Mouse (Mus musculus): ENCODE measurements around the gene Ndst2. TPM values are rescaled to one million over a fixed set of nuclear protein-coding genes. Genes with fewer than 3 reads are reported as not detected.

Ndst2 gene
- polyA plus RNA-seq, 1 experiment from 2014 or later = 22.4 TPM

GRCm38 (mm10) chr14:20735892-20736390 is 1.6 kb upstream of the Ndst2 start:
- Histone ChIP-seq H3K4me3 (no peak overlapping the region), H3K4me1 (peaks cover 58% of the 10 kb centered on the region), H3K36me3 (peaks cover 53% of the 10 kb centered on the region), H3K9ac (no peak overlapping the region), H3K27me3 (replicated peaks) (no peaks in the 10 kb centered on the region), H3K9me3 (replicated peaks) (no peaks in the 10 kb centered on the region), H3K27ac (0 out of 2 replicates have a peak overlapping the region, but pooled peaks have one; percentile 94), H3K4me2 (no peak overlapping the region)
- no peak for ATAC-seq
- WGBS (ENCODE audit: insufficient replicate concordance) = 73% methylated on average over 13 of the region's 13 CpGs

- H3K4me3 ChIP-seq = peak overlapping the region; percentile 91; the same call in 1 of the 2 replicates
- 60% methylated on average over 2 of the region's 2 CpGs for WGBS (ENCODE audit: insufficient replicate concordance)
- no peak for ATAC-seq
- peaks cover 66% of the 10 kb centered on the region for H3K4me1 ChIP-seq
- peak overlapping the region; percentile 94 for H3K27ac ChIP-seq
- peak overlapping the region; percentile 95 for H3K9ac ChIP-seq
- peaks cover 57% of the 10 kb centered on the region for H3K36me3 ChIP-seq
- no peaks in the 10 kb centered on the region for H3K9me3 ChIP-seq (replicated peaks)
- peak overlapping the region; percentile 90 for H3K4me2 ChIP-seq
- no peaks in the 10 kb centered on the region for H3K27me3 ChIP-seq (replicated peaks)
Measured at GRCm38 (mm10) chr14:20735052-20735451, 690 bp upstream of the Ndst2 start.

DNA sequence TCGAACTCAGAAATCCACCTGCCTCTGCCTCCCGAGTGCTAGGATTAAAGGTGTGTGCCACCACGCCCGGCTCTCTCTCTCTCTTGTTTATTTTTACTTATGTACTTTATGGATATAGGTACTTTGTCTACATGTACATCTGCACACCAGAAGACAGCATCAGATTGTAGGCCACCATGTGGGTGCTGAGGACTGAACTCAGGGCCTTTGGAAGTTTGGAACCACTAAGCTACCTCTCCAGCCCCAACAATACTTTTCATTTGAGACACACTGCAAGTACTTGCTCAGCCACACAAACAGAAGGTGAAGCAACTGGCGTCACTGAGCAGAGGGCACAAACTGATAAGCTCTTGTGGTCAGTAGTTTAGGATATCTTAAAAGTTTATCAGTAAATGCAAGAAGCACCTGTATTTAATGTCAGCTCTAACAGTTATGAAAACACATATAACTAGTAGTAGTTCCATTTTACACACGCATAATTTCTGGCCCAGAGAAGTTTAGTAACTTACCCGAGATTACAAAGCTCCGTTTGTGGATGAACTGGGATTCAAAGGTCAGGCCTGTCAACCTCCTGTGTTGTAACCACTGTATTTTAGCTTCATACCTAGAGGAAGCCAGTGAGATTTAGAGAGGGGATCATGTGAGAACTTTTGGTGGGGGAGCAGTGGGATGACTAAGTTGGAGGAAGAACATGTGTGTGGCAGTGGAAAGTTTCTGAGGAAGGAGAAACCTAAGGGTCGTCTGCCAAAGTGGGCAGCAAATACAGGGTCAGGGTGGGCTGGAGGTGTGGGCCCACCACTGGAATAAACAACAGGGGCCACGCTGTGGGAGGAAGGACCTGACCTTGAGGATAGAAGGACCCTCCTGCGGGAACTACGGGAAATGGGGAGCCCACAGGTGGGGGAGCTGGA is 1.1 kb downstream of the Ndst2 start:
- Histone ChIP-seq H3K27me3 (replicated peaks) (no peaks in the 10 kb centered on the region), H3K9me3 (replicated peaks) (no peaks in the 10 kb centered on the region), H3K4me3 (peak overlapping the region; percentile 91), H3K36me3 (peaks cover 67% of the 10 kb centered on the region), H3K4me2 (peak overlapping the region; percentile 90), H3K4me1 (peaks cover 82% of the 10 kb centered on the region), H3K9ac (peak overlapping the region; percentile 95), H3K27ac (peak overlapping the region; percentile 94)
- 18% methylated on average over 12 of the region's 12 CpGs for WGBS (ENCODE audit: insufficient replicate concordance)
- peak; percentile 48 for ATAC-seq

DNA sequence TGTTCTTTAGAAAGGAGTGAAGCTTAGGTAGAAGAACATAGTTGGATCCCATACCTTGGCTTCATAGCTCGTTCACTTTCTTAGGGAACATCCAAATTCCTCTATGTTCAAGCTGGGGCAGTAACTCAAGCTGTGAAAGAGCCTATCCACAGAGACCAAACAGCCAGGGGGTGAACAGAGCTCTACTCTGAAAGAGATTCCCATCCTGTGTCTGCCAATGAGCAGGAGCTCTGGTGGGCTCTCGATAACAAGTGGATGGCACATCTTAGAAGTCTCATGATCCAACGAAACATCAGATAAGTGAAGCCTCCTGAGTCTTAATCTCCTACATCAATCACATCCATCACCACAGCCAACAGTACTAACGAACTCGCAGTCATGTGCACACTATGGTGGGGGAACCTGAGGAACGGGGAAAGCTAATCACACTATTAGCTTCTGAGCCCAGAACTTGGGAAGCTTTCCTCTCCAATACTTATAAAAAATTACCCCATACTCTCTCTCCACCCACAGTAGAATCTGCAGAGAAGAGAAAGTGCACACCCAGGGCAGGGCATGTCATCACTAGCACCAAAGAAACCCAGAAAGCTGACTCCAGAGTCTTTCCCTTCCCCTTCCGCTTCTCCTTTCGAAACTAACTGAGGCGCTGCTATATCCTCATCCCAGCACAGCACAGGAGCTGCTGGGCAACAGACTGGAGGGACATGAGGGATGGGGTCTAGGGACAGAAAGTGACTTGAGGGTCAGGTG is 3.3 kb downstream of the Ndst2 start:
- Histone ChIP-seq H3K4me2 (peak overlapping the region; percentile 90), H3K27ac (peak overlapping the region; percentile 61), H3K4me3 (no peak overlapping the region), H3K9me3 (replicated peaks) (no peaks in the 10 kb centered on the region), H3K27me3 (replicated peaks) (no peaks in the 10 kb centered on the region), H3K9ac (peak overlapping the region; percentile 43; the same call in 1 of the 2 replicates), H3K4me1 (peaks cover 83% of the 10 kb centered on the region), H3K36me3 (peaks cover 78% of the 10 kb centered on the region)
- 82% methylated on average over 9 of the region's 9 CpGs for WGBS (ENCODE audit: insufficient replicate concordance)
- no peak for ATAC-seq

DNA sequence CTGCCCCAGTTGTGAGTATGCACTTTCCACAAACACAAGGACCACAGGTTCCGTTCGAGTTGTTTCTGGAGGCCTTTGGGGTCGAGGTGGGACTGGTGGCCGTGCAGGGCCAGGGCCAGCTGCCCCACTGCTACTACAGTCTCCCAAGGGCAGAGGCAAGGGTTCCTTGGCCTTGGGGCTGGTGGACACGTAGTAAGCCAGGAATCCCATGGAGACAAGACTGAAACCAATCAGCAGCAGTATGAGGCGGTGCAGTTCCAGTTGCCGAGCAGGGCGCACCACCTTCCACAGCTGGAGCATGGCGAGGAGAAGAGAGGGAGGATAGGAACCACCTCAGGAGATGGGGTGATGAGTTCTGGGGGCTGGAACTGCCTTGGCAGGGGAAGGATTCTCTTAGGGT is 4.5 kb downstream of the Ndst2 start:
- ATAC-seq = no peak
- 91% methylated on average over 9 of the region's 9 CpGs for WGBS (ENCODE audit: insufficient replicate concordance)
- H3K4me1 ChIP-seq = peaks cover 83% of the 10 kb centered on the region
- H3K9me3 ChIP-seq (replicated peaks) = no peaks in the 10 kb centered on the region
- H3K9ac ChIP-seq = no peak overlapping the region
- H3K27me3 ChIP-seq (replicated peaks) = no peaks in the 10 kb centered on the region
- H3K36me3 ChIP-seq = peaks cover 78% of the 10 kb centered on the region
- H3K27ac ChIP-seq = no peak overlapping the region
- H3K4me2 ChIP-seq = no peak overlapping the region
- no peak overlapping the region for H3K4me3 ChIP-seq

- peak; percentile 83 for ATAC-seq
- H3K27ac ChIP-seq = peak overlapping the region; percentile 85
- no peaks in the 10 kb centered on the region for H3K9me3 ChIP-seq (replicated peaks)
- H3K9ac ChIP-seq = peak overlapping the region; percentile 59
- H3K4me2 ChIP-seq = peak overlapping the region; percentile 65
- no peaks in the 10 kb centered on the region for H3K27me3 ChIP-seq (replicated peaks)
- peaks cover 99% of the 10 kb centered on the region for H3K36me3 ChIP-seq
- WGBS (ENCODE audit: insufficient replicate concordance) = 25% methylated on average over 6 of the region's 6 CpGs
- peaks cover 61% of the 10 kb centered on the region for H3K4me1 ChIP-seq
- peak overlapping the region; percentile 36 for H3K4me3 ChIP-seq
Measured at GRCm38 (mm10) chr14:20725660-20726339, 8.6 kb downstream of the Ndst2 start.

GRCm38 (mm10) chr14:20724043-20724442 is 10.3 kb downstream of the Ndst2 start:
- H3K27ac ChIP-seq = no peak overlapping the region
- peaks cover 44% of the 10 kb centered on the region for H3K4me1 ChIP-seq
- no peak overlapping the region for H3K4me2 ChIP-seq
- no peak for ATAC-seq
- WGBS (ENCODE audit: insufficient replicate concordance) = 43% methylated on average over 5 of the region's 5 CpGs
- H3K9ac ChIP-seq = no peak overlapping the region
- H3K36me3 ChIP-seq = peaks cover 99% of the 10 kb centered on the region
- no peaks in the 10 kb centered on the region for H3K9me3 ChIP-seq (replicated peaks)
- no peak overlapping the region for H3K4me3 ChIP-seq
- H3K27me3 ChIP-seq (replicated peaks) = no peaks in the 10 kb centered on the region

DNA sequence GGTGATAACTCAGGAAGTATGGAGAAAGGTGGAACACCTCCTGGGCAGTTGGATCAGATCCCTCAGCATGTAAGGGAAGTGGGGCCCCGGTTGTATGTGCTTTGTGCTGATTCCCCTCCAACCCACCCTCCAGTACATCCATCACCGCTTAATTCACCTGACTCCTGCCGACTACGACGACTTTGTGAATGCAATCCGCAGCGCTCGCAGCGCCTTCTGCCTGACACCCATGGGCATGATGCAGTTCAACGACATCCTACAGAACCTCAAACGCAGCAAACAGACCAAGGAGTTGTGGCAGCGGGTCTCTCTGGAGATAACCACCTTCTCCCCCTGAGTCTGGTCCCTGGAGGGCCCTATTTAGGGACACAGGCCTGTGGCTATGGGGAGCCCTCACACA is 11.4 kb downstream of the Ndst2 start:
- H3K4me3 ChIP-seq = no peak overlapping the region
- no peak for ATAC-seq
- 93% methylated on average over 12 of the region's 12 CpGs for WGBS (ENCODE audit: insufficient replicate concordance)

DNA sequence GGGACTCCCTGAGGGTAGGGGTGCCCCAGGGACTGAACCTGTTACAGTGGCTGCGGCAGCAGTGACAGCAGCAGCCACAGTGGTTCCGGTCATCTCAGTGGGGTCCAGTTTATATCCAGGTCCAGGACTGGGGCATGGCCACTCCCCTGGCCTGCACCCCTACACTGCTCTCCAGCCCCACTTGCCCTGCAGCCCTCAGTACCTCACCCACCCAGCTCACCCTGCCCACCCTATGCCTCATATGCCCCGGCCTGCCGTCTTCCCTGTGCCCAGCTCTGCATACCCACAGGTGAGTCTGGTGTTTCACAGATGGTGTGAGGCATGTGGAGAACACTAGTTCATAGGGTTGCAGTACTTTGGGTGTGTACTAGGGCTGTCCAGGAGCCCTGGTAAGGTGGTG is 13.0 kb downstream of the Ndst2 start:
- ATAC-seq = no peak
- Histone ChIP-seq H3K9me3 (replicated peaks) (no peaks in the 10 kb centered on the region), H3K27ac (no peak overlapping the region), H3K36me3 (peaks cover 99% of the 10 kb centered on the region), H3K9ac (no peak overlapping the region), H3K4me2 (no peak overlapping the region), H3K4me1 (peaks cover 25% of the 10 kb centered on the region), H3K4me3 (no peak overlapping the region), H3K27me3 (replicated peaks) (no peaks in the 10 kb centered on the region)
- 77% methylated on average over 4 of the region's 4 CpGs for WGBS (ENCODE audit: insufficient replicate concordance)

More for the DNA sequence above, 11.4 kb downstream of the Ndst2 start:
- Histone ChIP-seq H3K9me3 (replicated peaks) (no peaks in the 10 kb centered on the region), H3K36me3 (peaks cover 99% of the 10 kb centered on the region), H3K4me2 (no peak overlapping the region), H3K27me3 (replicated peaks) (no peaks in the 10 kb centered on the region), H3K9ac (no peak overlapping the region), H3K27ac (no peak overlapping the region), H3K4me1 (peaks cover 35% of the 10 kb centered on the region)

- Histone ChIP-seq H3K36me3 (peaks cover 100% of the 10 kb centered on the region), H3K9me3 (replicated peaks) (no peaks in the 10 kb centered on the region), H3K4me2 (no peak overlapping the region), H3K4me1 (peaks cover 18% of the 10 kb centered on the region), H3K4me3 (no peak overlapping the region), H3K27me3 (replicated peaks) (no peaks in the 10 kb centered on the region), H3K27ac (no peak overlapping the region), H3K9ac (no peak overlapping the region)
- 87% methylated on average over 12 of the region's 12 CpGs for WGBS (ENCODE audit: insufficient replicate concordance)
- no peak for ATAC-seq
Measured at GRCm38 (mm10) chr14:20719767-20720166, 14.6 kb downstream of the Ndst2 start.

DNA sequence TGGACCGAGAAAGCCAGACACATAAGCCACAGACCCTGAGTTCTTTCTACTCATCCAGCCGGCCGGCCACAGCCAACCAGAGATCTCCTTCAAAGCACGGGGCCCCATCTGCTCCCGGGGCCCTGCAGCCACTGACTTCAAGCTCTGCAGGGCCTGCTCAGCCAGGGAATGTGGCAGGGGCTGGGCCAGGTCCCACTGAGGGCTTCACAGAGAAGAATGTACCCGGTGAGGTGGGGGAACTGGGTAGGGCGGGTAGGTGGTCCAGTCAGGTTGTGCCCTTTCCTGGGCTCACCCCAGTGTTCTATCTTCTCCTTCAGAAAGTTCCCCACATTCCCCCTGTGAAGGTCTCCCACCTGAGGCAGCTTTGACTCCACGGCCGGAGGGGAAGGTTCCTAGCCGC is 15.9 kb downstream of the Ndst2 start:
- peaks cover 22% of the 10 kb centered on the region for H3K4me1 ChIP-seq
- ATAC-seq = no peak
- no peak overlapping the region for H3K4me3 ChIP-seq
- 81% methylated on average over 10 of the region's 10 CpGs for WGBS (ENCODE audit: insufficient replicate concordance)
- H3K27me3 ChIP-seq (replicated peaks) = no peaks in the 10 kb centered on the region
- H3K4me2 ChIP-seq = no peak overlapping the region
- no peaks in the 10 kb centered on the region for H3K9me3 ChIP-seq (replicated peaks)
- H3K9ac ChIP-seq = no peak overlapping the region
- peaks cover 100% of the 10 kb centered on the region for H3K36me3 ChIP-seq
- no peak overlapping the region for H3K27ac ChIP-seq
